Mouse (Mus musculus): ENCODE data around the gene Tcea3.

GRCm38 (mm10) chr4:136268912-136269311, 21.4 kb downstream of the Tcea3 start:
- no peak for TF ChIP-seq CTCF (IDR thresholded peaks at IDR 0.05; ENCODE audit: borderline replicate concordance, control insufficient read depth, extremely low read depth, insufficient read depth, low read length, poor library complexity)
- TF ChIP-seq POLR2A (IDR thresholded peaks at IDR 0.05; ENCODE audit: control insufficient read depth, extremely low read depth, insufficient read depth, low read length, poor library complexity), result no peak

Data from thymus, adult 2 months (tissue).